In genomic region chr11:62538321-62539088, GRCm38 (mm10) we compare ENCODE assay signal across 8 mouse cellular contexts. TPM values are rescaled to one million over a fixed set of nuclear protein-coding genes. Genes with fewer than 3 reads are reported as not detected.
A peak's percentile ranks its signal among the peaks of the same experiment; 100 is the strongest.
DNase-seq lines count a peak whose midpoint lies in the region; ATAC-seq and TF ChIP-seq lines count a peak whose summit lies in the region.

No protein-coding gene starts in this region.

- peak overlapping the region; percentile 53 for H3K4me3 ChIP-seq in cortical plate, adult 2 months (ENCODE audit: insufficient read depth, low read length)
- peak overlapping the region; percentile 84 for H3K4me3 ChIP-seq in hindbrain, postnatal 0 days (ENCODE audit: low read length)
- peak overlapping the region; percentile 91 for H3K4me3 ChIP-seq in limb, embryonic 12.5 days (replicated peaks)
- peak overlapping the region; percentile 78 for H3K4me3 ChIP-seq in midbrain, embryonic 11.5 days (ENCODE audit: low read depth, low read length)

- peak overlapping the region; percentile 65; the same call in 1 of the 2 replicates for H3K27ac ChIP-seq in cortical plate, adult 2 months (ENCODE audit: insufficient read depth, low read length)
- H3K27ac ChIP-seq in hindbrain, postnatal 0 days, result peak overlapping the region; percentile 86
- H3K27ac ChIP-seq in limb, embryonic 12.5 days, result peak overlapping the region; percentile 75
- H3K27ac ChIP-seq in midbrain, embryonic 11.5 days (ENCODE audit: low read depth, low read length), result peak overlapping the region; percentile 51

- no peaks in the 10 kb centered on the region for H3K9me3 ChIP-seq in hindbrain, postnatal 0 days (ENCODE audit: low read length)
- no peaks in the 10 kb centered on the region for H3K9me3 ChIP-seq in limb, embryonic 12.5 days
- H3K9me3 ChIP-seq in midbrain, embryonic 11.5 days (ENCODE audit: control insufficient read depth, low read length), result no peaks in the 10 kb centered on the region

- no peak for TF ChIP-seq POLR2A in cortical plate, adult 2 months (IDR thresholded peaks at IDR 0.05; ENCODE audit: extremely low read depth, insufficient read depth, low read length)

- H3K27me3 ChIP-seq in hindbrain, postnatal 0 days (ENCODE audit: insufficient read depth, low read length), result no peaks in the 10 kb centered on the region
- peaks cover 16% of the 10 kb centered on the region for H3K27me3 ChIP-seq in limb, embryonic 12.5 days
- H3K27me3 ChIP-seq in midbrain, embryonic 11.5 days (ENCODE audit: control insufficient read depth, insufficient read depth, low read length), result 0 out of 2 replicates have a peak, but pooled peaks cover 2% of the 10 kb centered on the region

- no peak for DNase-seq in cerebellum, adult 9-10 months
- DNase-seq in gastrocnemius, postnatal 10 days, result peak; percentile 72
- peak; percentile 66 for DNase-seq in hindbrain, postnatal 0 days (ENCODE audit: low spot score)
- peak; percentile 97 for DNase-seq in midbrain, embryonic 11.5 days (ENCODE audit: low spot score, missing footprints)
- peak; percentile 20 to 51 for DNase-seq in spleen, adult 18-20 months

- no peak for TF ChIP-seq CTCF in cortical plate, adult 2 months (IDR thresholded peaks at IDR 0.05; ENCODE audit: extremely low read depth, insufficient read depth, low read length)
- no peak for TF ChIP-seq CTCF in hindbrain, postnatal 0 days (IDR thresholded peaks at IDR 0.05; ENCODE audit: low read depth)

- H3K36me3 ChIP-seq in hindbrain, postnatal 0 days (ENCODE audit: insufficient read depth, low read length), result no peaks in the 10 kb centered on the region
- peaks cover 7% of the 10 kb centered on the region; the same call in 1 of the 2 replicates for H3K36me3 ChIP-seq in limb, embryonic 12.5 days
- H3K36me3 ChIP-seq in midbrain, embryonic 11.5 days (ENCODE audit: control insufficient read depth, insufficient read depth, low read length), result no peaks in the 10 kb centered on the region

- under 1% methylated on average over 68 of the region's 73 CpGs for WGBS in hindbrain, postnatal 0 days
- WGBS in limb, embryonic 12.5 days, result under 1% methylated on average over 62 of the region's 73 CpGs
- under 1% methylated on average over 44 of the region's 73 CpGs for WGBS in midbrain, embryonic 11.5 days

- ATAC-seq in cerebellum, adult (ENCODE audit: insufficient number of reproducible peaks, low FRiP score, low TSS enrichment), result peak; percentile 58; the same call in 1 of the 2 replicates
- ATAC-seq in hindbrain, postnatal 0 days, result peak; percentile 84
- peak; percentile 64; the same call in 1 of the 2 replicates for ATAC-seq in limb, embryonic 12.5 days (ENCODE audit: insufficient number of reproducible peaks, insufficient read depth, low FRiP score, low TSS enrichment, low read depth)
- ATAC-seq in midbrain, embryonic 11.5 days (ENCODE audit: low FRiP score), result peak; percentile 85

- H3K9ac ChIP-seq in hindbrain, postnatal 0 days (replicated peaks; ENCODE audit: low read length), result peak overlapping the region; percentile 97
- H3K9ac ChIP-seq in limb, embryonic 12.5 days (replicated peaks), result peak overlapping the region; percentile 95
- H3K9ac ChIP-seq in midbrain, embryonic 11.5 days (ENCODE audit: low read length), result peak overlapping the region; percentile 97

- H3K4me1 ChIP-seq in cortical plate, adult 2 months (ENCODE audit: control insufficient read depth, insufficient read depth, low read length), result no peaks in the 10 kb centered on the region
- peaks cover 3% of the 10 kb centered on the region; the same call in 1 of the 2 replicates for H3K4me1 ChIP-seq in hindbrain, postnatal 0 days (ENCODE audit: insufficient read depth, low read length)
- peaks cover 3% of the 10 kb centered on the region; the same call in 1 of the 2 replicates for H3K4me1 ChIP-seq in limb, embryonic 12.5 days (replicated peaks)
- peaks cover 10% of the 10 kb centered on the region for H3K4me1 ChIP-seq in midbrain, embryonic 11.5 days (ENCODE audit: control insufficient read depth, insufficient read depth, low read length)

- H3K4me2 ChIP-seq in hindbrain, postnatal 0 days (ENCODE audit: low read depth, low read length), result peak overlapping the region; percentile 86
- peak overlapping the region; percentile 85 for H3K4me2 ChIP-seq in limb, embryonic 12.5 days
- peak overlapping the region; percentile 92 for H3K4me2 ChIP-seq in midbrain, embryonic 11.5 days

RNA-seq across cellular contexts. Expression of gene Cenpv, which starts 0.6 kb away (rescaled TPM):
- polyA plus RNA-seq in cortical plate, adult 2 months (2012; rRNA removed), result 57.3 and 65.1 TPM in 2 replicates
- total RNA-seq in gastrocnemius, postnatal 10 days (2021), result 10 to 100 TPM; 14.0 to 21.9 TPM
- total RNA-seq in hindbrain, postnatal 0 days (2014; rRNA removed), result 57.9 and 64.1 TPM in 2 replicates
- polyA plus RNA-seq in hindbrain, postnatal 0 days (2015; fragmentation: Nextera tagmentation; extraction: Ambion mirVana), result 32.8 and 37.6 TPM in 2 replicates
- polyA plus RNA-seq in limb, embryonic 12.5 days (2016; fragmentation: Nextera tagmentation; extraction: Ambion mirVana), result 44.5 and 47.9 TPM in 2 replicates
- polyA plus RNA-seq in midbrain, embryonic 11.5 days (2014; fragmentation: Nextera tagmentation; extraction: Ambion mirVana), result 54.8 and 68.5 TPM in 2 replicates

RNA-seq across cellular contexts. Expression of gene Ubb, which starts 12.5 kb away (rescaled TPM):
- polyA plus RNA-seq in cortical plate, adult 2 months (2012; rRNA removed), result 3,210 and 3,262 TPM in 2 replicates
- total RNA-seq in gastrocnemius, postnatal 10 days (2021), result 1,000 to 10,000 TPM; 1,047 to 1,133 TPM
- total RNA-seq in hindbrain, postnatal 0 days (2014; rRNA removed), result 1,525 and 1,633 TPM in 2 replicates
- polyA plus RNA-seq in hindbrain, postnatal 0 days (2015; fragmentation: Nextera tagmentation; extraction: Ambion mirVana), result 4,229 and 4,277 TPM in 2 replicates
- polyA plus RNA-seq in limb, embryonic 12.5 days (2016; fragmentation: Nextera tagmentation; extraction: Ambion mirVana), result 3,589 and 3,648 TPM in 2 replicates
- 3,727 and 3,899 TPM in 2 replicates for polyA plus RNA-seq in midbrain, embryonic 11.5 days (2014; fragmentation: Nextera tagmentation; extraction: Ambion mirVana)

RNA-seq across cellular contexts. Expression of gene Trpv2, which starts 35.8 kb away (rescaled TPM):
- polyA plus RNA-seq in cortical plate, adult 2 months (2012; rRNA removed), result 23.4 and 23.5 TPM in 2 replicates
- total RNA-seq in gastrocnemius, postnatal 10 days (2021), result 1 to 10 TPM; 2.0 TPM
- total RNA-seq in hindbrain, postnatal 0 days (2014; rRNA removed), result 46.2 and 51.0 TPM in 2 replicates
- polyA plus RNA-seq in hindbrain, postnatal 0 days (2015; fragmentation: Nextera tagmentation; extraction: Ambion mirVana), result 24.4 and 24.9 TPM in 2 replicates
- polyA plus RNA-seq in limb, embryonic 12.5 days (2016; fragmentation: Nextera tagmentation; extraction: Ambion mirVana), result 0.88 and 1.2 TPM in 2 replicates
- 4.9 and 5.4 TPM in 2 replicates for polyA plus RNA-seq in midbrain, embryonic 11.5 days (2014; fragmentation: Nextera tagmentation; extraction: Ambion mirVana)
